Mouse (Mus musculus): ENCODE results near the gene Efcab5.

Efcab5 gene

GRCm38 (mm10) chr11:77188868-77189267, at the start of gene Efcab5:
Gene Efcab5 (minus strand): TSS chr11:77188968.
- no peak for DNase-seq

- DNase-seq = no peak
These were observed 46.5 kb upstream of the Efcab5 start for GRCm38 (mm10) chr11:77235267-77235666.

DNA sequence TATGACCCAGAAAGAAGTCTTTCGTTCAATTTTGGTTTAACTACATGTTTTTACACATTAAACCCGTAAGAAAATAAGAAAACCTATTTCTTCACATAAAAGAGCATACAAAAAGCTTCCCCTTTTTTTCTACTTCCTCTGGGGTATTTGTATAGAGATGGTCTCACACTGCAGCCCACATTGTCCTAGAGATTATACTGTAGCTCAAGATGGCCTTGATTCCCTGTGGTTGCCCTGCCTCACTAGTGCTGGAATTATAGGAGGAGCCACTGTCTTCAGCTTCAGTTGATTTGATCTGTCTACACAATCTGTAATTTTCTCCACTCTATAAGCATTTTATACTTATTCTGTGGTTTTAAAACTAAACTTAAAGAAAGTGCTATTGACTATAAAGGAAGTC, 42.7 kb upstream of the Efcab5 start:
- no peak for DNase-seq

GRCm38 (mm10) chr11:77230765-77231164, 42.0 kb upstream of the Efcab5 start:
- DNase-seq = no peak

DNA sequence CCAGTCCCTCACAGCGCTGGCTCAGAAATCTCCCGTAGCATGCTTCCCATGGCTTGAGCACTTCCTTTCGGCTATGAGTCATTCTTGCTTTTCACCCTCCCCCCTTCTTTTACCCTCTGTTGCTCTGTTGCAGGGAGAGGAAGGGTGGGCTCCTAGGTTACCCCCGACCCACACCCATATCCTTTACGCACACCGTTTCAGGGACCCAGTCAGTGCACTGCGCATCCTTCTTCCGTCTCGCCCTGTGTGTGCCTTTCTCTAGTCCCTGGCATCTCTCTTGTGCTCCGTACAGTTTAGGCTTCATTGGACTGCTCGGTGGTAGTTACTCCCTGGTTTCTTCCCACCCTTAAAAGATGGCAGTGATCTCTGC, 28.0 kb upstream of the Efcab5 start:
- DNase-seq = no peak

DNA sequence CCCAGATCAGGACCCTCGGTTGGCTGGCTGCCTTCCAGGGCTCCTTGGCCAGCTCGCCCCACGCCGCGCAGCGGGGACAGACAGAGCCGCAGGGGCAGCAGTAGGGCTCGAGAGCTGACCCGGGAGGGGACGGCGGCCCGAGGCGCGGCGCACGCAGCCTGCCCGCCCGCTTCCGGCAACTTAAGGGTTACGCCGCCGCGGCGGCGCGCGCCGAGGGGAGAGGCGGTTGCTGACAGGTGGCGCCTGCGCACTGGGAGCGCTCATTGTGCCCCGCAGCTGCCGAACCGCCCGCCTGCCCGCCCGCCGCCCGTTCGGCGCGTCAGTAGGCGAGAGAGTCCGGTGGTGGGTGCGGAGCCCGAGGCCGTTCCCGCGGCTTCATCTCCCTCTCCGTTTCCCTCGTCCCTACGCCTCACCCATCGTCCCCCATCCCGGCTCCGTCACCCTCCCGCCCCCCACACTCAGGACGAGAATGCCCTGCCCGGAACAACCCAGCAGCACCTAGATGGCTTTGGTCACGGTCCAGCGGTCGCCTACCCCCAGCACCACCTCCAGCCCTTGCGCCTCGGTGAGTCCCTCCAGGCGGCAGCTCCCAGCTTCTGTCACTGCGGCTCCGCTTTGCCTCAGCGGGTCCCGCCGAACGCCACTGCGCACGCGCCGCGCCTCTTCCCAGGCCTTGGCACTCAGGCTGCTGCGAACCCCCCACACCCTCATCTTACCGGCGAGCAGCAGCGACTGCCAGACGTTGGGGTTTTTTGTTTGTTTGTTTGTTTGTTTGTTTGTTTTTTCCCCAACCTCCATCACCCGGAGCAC, 27.4 kb upstream of the Efcab5 start, which contains the start of gene Ssh2:
Ssh2 (plus strand) TSS at position 337 of the 810 bp plus-strand sequence.
- peak; percentile 82 for DNase-seq

DNA sequence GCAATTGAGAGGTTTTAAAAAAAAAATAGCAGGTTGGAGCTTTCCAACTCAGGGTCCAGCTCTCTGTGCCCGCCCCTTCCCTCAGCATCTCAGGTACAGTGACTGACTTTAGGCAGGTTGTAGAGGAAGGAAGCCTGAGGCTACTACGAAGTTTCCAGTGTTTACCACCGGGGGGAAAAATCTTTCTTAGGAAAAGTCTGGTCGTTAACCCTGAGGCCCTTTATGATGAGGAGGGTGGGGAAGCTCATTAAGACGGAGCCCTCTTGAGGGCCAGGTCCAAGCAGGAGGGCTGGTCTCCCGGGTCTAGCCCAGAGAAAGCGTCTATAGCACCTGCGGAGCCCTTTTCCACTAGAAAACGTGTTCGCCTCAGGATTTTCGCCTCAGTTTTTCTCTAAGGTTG, 26.7 kb upstream of the Efcab5 start:
- no peak for DNase-seq

GRCm38 (mm10) chr11:77214755-77215154, 26.0 kb upstream of the Efcab5 start:
- peak; percentile 36 for DNase-seq

DNA sequence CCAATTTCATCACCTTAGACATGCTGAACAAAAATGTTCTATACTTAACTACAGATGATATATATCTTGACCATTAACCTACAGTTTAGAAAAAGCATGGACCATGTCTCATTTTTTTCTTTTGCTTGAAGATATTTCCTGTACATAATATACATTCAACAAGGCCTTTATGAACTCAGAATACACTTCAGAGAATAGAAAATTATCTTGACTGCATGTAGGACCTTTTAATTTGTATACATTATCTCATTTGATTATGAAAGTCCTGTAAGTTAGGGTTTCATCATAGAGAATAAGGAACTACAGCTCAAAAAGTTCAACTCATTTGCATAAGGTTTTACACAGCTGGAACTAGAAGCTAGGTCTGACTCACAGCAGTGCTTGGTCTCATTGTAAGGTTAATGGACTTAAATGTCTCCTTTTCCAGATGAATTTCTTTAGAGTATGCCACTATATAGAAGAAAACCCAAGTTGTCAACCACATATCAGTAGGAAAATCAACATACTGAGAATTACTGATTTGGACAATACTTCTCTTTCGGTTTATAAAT, 25.4 kb upstream of the Efcab5 start:
- DNase-seq = no peak

GRCm38 (mm10) chr11:77200703-77201102, 11.9 kb upstream of the Efcab5 start:
- no peak for DNase-seq

DNA sequence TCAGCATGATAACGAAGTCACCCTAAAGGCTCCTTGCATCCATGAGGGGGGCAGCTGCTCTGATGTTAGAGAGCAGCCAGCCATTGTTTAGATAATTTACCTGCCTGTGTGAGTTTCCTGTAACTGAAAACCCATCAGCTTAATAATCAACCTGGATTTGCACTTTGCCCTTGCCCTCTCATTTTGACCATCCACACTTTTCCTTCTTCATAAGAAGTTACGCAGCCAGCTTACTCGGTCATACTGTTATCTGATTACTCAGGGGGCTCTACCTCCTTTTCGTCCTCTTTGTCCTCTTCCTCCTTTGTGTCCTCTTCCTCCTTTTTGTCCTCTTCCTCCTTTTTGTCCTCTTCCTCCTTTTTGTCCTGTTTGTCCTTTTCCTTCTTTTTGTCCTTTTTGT, 10.9 kb upstream of the Efcab5 start:
- no peak for DNase-seq

DNA sequence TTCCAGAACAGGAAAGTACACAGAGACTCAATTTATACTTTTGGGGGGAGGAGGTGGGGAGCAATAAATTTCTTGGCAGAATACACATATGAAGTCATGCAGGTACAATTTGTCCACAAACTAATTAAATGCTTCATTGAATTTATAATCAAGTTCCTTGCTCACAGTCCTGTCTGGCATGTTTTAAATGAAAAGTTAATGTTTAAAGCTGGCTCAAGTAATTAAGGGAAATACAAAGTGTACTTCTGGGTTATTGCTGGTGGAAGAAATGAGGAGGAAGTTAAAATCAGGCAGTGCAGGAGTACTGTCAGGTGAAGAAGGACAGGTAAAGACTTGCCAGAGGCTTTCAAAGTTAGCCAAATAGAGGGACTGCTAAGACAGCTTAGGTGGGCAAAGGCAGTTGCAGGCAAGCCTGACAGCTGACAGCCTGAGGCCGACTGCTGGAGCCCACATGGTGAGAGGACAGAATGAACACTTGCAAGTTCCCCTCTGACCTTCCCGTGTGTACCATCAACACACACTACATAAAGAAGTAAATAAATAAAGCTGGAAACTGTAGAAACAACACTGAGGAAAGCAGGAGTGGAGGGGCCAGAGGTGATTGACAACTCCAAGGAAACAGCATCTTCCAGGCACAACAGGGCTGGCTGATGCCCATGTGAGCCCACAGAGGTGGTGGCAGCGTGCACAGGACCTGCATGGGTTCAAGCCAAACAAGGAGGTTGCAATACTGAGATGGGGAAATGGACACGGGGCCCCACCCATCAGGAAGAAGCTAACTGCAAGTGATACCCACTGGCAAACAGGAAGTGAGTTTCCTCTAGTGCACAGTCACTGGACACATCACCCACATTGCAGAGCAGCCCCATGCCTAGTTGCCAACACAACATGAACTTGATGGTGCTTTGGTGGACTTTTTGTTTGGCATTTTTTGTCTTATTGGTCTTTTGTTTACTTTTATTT, 7.7 kb upstream of the Efcab5 start:
- no peak for DNase-seq

DNA sequence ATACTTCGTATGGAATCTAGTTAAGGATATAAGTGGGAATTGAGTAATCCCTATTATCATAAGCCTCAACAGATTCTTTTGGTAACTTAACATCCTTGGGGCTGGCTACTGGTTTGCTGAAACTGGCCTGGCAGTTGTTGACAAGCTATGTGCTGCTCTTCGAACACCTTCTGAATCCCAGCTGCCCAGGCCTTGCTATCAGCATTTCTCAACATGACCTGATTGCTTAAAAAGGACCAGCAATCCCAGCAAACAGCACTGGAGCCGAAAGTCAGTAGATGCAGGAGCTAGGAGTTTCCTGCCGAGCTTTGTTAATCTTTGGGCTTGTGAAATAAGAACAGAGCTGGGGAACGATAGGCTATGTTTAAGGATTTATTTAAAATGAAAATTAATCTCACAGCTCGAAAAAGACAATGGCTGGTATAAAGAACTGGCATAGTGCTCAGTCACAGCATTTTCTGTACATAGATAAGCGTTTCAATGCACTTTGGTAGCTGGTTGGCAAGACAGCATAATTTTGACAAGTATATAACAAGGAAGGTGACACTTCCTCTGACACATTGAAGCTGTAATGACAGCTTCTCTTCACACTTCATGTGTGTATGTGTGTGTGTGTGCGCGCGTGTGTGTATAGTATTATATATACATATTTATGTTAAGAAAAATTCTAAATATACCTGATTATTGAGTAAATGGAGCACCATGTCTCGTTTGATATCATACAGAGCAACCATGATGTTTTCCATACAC, 6.8 kb upstream of the Efcab5 start:
- DNase-seq = no peak

GRCm38 (mm10) chr11:77194762-77195161, 6.0 kb upstream of the Efcab5 start:
- DNase-seq = no peak

DNA sequence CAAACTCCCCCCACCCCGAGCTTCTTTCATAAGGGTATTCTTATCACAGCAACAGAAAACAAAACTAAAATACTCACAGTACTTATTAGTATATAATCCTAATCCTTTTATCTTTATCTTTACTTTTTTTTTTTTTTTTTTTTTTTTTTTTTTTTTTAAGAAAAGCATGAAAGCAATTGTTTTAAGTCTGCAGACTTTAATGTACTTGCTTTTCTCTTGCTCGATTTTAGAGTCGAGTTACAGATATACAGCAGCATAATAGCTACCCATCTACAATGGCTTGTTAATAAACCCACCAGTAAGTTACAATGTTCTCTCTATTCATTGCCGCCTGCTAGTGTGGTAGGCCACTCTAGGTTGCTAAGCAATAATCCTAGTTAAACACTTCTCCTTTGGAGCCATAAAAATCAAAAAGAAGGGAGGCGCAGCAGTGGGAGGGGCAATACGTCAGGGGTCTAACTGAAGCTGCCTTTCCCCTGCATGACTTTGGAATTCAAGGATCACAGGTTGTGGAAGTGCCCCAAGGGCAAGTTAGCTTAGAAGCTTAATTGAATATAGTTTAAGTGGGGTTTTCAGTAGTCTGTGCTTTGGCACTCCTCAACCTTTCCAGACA, 5.3 kb upstream of the Efcab5 start:
- no peak for DNase-seq

DNA sequence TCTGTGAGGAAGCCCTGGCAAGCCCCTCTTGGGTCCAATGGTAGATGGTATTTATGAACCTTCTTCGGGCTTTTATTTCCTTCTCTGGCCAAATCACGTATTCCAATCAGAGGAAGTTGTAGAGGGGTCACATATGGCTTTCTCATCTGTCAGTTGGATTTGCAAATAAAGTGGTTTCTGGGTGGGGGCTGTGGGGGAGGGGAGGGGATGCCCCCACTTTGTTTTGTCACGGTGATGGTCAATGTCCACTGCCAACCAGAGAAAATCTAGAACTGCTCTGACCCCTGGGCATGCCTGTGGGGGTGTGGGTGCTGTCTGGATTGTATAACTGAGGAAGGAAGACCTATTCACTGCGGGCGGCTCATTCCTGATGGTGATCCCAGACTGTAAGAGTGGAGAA, 4.6 kb upstream of the Efcab5 start:
- no peak for DNase-seq

DNA sequence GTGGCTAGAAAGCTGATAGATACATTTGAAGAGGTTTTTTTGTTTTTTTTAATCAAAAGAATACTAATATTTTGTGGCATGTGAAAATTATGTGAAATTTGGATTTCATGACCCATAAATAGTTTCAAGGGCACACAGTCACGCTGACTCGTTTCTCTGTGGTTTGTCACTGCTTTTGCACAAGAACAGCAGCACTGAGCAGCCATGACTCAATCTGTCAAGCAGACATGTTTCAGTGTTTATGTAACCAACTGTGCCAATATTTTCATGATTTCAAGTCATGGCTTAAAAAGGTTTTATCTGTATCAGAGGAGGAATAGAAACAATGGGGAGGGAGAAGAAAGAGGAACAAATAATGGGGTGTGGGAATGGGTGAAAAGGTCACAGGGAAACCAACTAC, 3.8 kb downstream of the Efcab5 start:
- no peak for DNase-seq

DNA sequence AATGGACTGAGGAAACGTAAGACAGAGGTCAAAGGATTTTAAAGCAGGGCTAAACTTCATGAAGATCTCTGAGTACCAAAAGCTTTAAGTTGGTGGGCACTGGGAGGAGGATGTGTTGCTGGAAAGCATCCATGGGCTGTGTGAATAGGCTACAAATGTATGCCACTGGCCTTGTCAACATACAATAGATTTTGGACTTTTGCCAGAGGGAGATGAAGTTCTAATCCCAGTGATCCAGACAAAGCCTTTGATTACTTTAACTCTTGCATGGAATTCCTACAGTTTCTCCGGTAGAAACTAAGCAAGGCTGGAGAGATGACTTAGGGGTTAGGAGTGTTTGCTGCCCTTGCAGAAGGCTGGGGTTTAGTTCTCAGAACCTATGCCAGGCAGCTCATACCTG, 6.2 kb downstream of the Efcab5 start:
- no peak for DNase-seq

GRCm38 (mm10) chr11:77182041-77182440, 6.7 kb downstream of the Efcab5 start:
- no peak for DNase-seq

- DNase-seq = no peak
These were observed 7.2 kb downstream of the Efcab5 start for GRCm38 (mm10) chr11:77181528-77181927.

DNA sequence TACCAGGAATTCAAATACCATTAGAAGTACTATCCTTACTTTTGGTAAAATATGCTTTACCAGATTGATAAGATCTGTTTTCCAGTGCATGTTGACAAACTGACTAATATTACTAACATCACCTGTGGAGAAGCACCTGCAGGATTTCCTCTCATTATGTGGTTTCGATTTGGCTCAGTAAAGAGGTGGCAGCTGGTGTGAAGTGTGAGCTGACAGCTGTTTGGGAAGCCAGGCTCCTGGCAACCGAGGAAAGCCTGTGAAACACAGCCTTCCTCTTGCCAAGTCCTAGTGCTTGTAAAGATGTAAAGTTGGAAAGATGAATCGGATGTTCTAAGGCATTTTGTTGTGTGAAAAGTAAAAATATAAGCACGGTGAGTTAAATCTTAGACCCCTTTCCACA, 7.9 kb downstream of the Efcab5 start:
- peak; percentile 2 for DNase-seq

GRCm38 (mm10) chr11:77179771-77180170, 9.0 kb downstream of the Efcab5 start:
- no peak for DNase-seq
